Mouse (Mus musculus): ENCODE results near the gene Olfr456. TPM values are rescaled to one million over a fixed set of nuclear protein-coding genes. Genes with fewer than 3 reads are reported as not detected.

Olfr456 gene
- polyA plus RNA-seq, 1 experiment from 2014 or later = not detected

DNA sequence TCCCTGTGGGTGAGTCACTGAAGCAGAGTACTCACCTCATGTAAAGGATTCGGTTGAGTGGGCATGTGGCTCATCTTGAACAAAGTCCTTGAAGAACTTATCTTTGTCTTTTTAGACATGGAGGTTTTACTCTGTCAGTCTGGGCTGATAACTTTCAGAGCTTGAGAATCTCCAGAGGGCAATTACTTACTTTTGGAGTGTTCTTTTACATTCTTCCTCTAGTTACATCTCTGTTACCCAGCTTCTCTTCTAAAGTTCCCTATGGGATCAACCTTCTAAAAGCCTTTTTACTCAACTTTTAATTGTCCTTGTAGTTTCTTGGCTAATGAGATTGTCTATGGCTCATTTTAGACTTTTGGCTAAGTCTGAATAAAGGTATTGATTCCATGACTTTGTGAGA, 21.9 kb downstream of the Olfr456 start, which contains the start of gene Olfr458:
Olfr458 (minus strand) TSS at position 101 of the 400 bp plus-strand sequence.
- Histone ChIP-seq H3K4me1 (ENCODE audit: control insufficient read depth, insufficient read depth, low read length) (no peaks in the 10 kb centered on the region), H3K36me3 (ENCODE audit: control insufficient read depth, insufficient read depth, low read length) (no peaks in the 10 kb centered on the region), H3K27me3 (ENCODE audit: control insufficient read depth, insufficient read depth, low read length) (no peaks in the 10 kb centered on the region), H3K4me2 (ENCODE audit: low read depth, severe bottlenecking) (no peak within 1 kb of the TSS), H3K27ac (replicated peaks; ENCODE audit: low read depth, low read length) (no peak within 1 kb of the TSS), H3K9me3 (ENCODE audit: control insufficient read depth, low read length) (no peaks in the 10 kb centered on the region), H3K4me3 (ENCODE audit: low read depth, low read length) (no peak within 1 kb of the TSS), H3K9ac (ENCODE audit: low read length) (no peak within 1 kb of the TSS)
- no peak for DNase-seq (ENCODE audit: low spot score)
- WGBS = 81% methylated on average over 1 of the region's 1 CpGs
- no peak for ATAC-seq (ENCODE audit: insufficient number of reproducible peaks, low FRiP score, low TSS enrichment, low read depth)

DNA sequence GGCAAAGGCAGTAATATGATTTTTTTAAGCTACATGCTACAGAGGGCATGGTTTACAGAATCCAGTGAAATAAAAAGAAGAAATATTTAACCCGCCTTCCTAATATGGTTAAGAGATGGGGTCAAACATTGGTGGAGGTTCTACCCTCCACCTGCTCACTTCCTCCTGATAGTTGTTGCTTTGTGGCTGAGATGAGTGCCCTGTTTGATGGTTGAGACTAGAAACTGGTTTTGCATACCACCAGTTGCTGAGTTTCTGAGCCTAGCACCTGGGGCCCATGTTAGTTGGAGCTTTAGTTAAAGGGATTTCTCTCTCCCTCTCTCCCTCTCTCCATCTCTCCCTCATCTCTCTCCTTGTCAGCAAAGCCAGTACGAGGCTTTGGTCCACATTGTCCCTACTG, 39.6 kb downstream of the Olfr456 start:
- Histone ChIP-seq H3K36me3 (ENCODE audit: control insufficient read depth, insufficient read depth, low read length) (no peaks in the 10 kb centered on the region), H3K27ac (replicated peaks; ENCODE audit: low read depth, low read length) (no peak overlapping the region), H3K4me2 (ENCODE audit: low read depth, severe bottlenecking) (no peak overlapping the region), H3K4me3 (ENCODE audit: low read depth, low read length) (no peak overlapping the region), H3K9me3 (ENCODE audit: control insufficient read depth, low read length) (no peaks in the 10 kb centered on the region), H3K27me3 (ENCODE audit: control insufficient read depth, insufficient read depth, low read length) (no peaks in the 10 kb centered on the region), H3K9ac (ENCODE audit: low read length) (no peak overlapping the region), H3K4me1 (ENCODE audit: control insufficient read depth, insufficient read depth, low read length) (no peaks in the 10 kb centered on the region)
- no peak for DNase-seq (ENCODE audit: low spot score)
- no peak for ATAC-seq (ENCODE audit: insufficient number of reproducible peaks, low FRiP score, low TSS enrichment, low read depth)
- WGBS = 93% methylated on average over 2 of the region's 2 CpGs

DNA sequence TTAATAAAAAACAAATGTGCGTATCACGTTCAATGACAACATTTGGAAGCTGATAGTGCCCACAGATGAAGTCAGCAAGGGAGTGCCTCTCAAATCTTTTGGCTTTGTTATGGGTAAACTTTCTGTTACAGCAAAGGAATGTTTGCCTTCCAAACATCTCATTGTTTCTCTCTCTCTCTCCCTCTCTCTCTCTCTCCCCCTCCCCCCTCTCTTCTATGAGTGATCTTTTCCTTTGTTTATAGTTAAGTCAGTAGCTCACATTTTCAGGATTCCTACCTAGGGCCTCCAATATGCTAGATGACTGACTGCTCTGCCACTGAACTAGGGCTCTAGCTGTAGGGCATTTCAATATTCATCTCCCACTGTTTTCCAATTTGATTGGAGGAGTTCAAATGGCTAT, 42.5 kb downstream of the Olfr456 start:
- no peaks in the 10 kb centered on the region for H3K9me3 ChIP-seq (ENCODE audit: control insufficient read depth, low read length)
- H3K36me3 ChIP-seq (ENCODE audit: control insufficient read depth, insufficient read depth, low read length) = no peaks in the 10 kb centered on the region
- ATAC-seq (ENCODE audit: insufficient number of reproducible peaks, low FRiP score, low TSS enrichment, low read depth) (no peak), DNase-seq (ENCODE audit: low spot score) (no peak)
- H3K4me2 ChIP-seq (ENCODE audit: low read depth, severe bottlenecking) = no peak overlapping the region
- H3K27ac ChIP-seq (replicated peaks; ENCODE audit: low read depth, low read length) = no peak overlapping the region
- H3K9ac ChIP-seq (ENCODE audit: low read length) = no peak overlapping the region
- no peaks in the 10 kb centered on the region for H3K4me1 ChIP-seq (ENCODE audit: control insufficient read depth, insufficient read depth, low read length)
- no peak overlapping the region for H3K4me3 ChIP-seq (ENCODE audit: low read depth, low read length)
- WGBS = 81% methylated on average over 2 of the region's 2 CpGs
- no peaks in the 10 kb centered on the region for H3K27me3 ChIP-seq (ENCODE audit: control insufficient read depth, insufficient read depth, low read length)

DNA sequence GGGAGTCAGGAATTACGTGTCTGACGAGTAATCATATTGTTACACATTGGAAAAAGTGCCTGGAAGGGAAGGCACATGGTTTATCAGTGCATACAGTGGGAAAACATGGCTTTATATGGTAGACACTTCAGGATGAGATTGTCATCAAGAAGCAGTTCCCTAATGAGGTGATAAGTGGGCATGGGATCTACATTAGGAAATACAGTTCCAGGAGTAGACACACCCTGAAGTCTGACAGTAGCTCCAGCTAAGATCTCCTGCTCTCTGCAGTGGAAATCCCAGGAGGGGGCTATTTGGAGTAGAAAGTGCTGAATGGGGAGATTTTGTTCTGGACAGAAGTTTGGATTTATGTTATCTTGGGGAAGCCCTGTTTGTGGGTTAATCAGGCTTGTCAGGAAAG, 45.6 kb downstream of the Olfr456 start:
- no peak for ATAC-seq (ENCODE audit: insufficient number of reproducible peaks, low FRiP score, low TSS enrichment, low read depth)
- no peak overlapping the region for H3K4me3 ChIP-seq (ENCODE audit: low read depth, low read length)
- H3K9me3 ChIP-seq (ENCODE audit: control insufficient read depth, low read length) = no peaks in the 10 kb centered on the region
- no peaks in the 10 kb centered on the region for H3K27me3 ChIP-seq (ENCODE audit: control insufficient read depth, insufficient read depth, low read length)
- no peak for DNase-seq (ENCODE audit: low spot score)
- 82% methylated on average over 2 of the region's 2 CpGs for WGBS
- H3K4me1 ChIP-seq (ENCODE audit: control insufficient read depth, insufficient read depth, low read length) = no peaks in the 10 kb centered on the region
- H3K4me2 ChIP-seq (ENCODE audit: low read depth, severe bottlenecking) = no peak overlapping the region
- no peak overlapping the region for H3K9ac ChIP-seq (ENCODE audit: low read length)
- no peak overlapping the region for H3K27ac ChIP-seq (replicated peaks; ENCODE audit: low read depth, low read length)
- no peaks in the 10 kb centered on the region for H3K36me3 ChIP-seq (ENCODE audit: control insufficient read depth, insufficient read depth, low read length)

Other genes starting within 250 kb of the Olfr456 start
- gene Gstk1, start 241.3 kb downstream of the Olfr456 start, polyA plus RNA-seq (2014; fragmentation: Nextera tagmentation; extraction: Ambion mirVana) = 21.1 and 22.6 TPM in 2 replicates
- 1.5 TPM in 2 replicates for gene Tmem139, start 225.2 kb downstream of the Olfr456 start, polyA plus RNA-seq (2014; fragmentation: Nextera tagmentation; extraction: Ambion mirVana)
- gene Casp2, start 222.2 kb downstream of the Olfr456 start, polyA plus RNA-seq (2014; fragmentation: Nextera tagmentation; extraction: Ambion mirVana) = 78.3 and 82.6 TPM in 2 replicates
- gene Clcn1, start 200.5 kb downstream of the Olfr456 start, polyA plus RNA-seq (2014; fragmentation: Nextera tagmentation; extraction: Ambion mirVana) = 0.69 and 1.1 TPM in 2 replicates
- gene Fam131b, start 162.6 kb downstream of the Olfr456 start, polyA plus RNA-seq (2014; fragmentation: Nextera tagmentation; extraction: Ambion mirVana) = 0.85 and 0.89 TPM in 2 replicates
- gene Zyx, start 137.6 kb downstream of the Olfr456 start, polyA plus RNA-seq (2014; fragmentation: Nextera tagmentation; extraction: Ambion mirVana) = 97.7 and 101 TPM in 2 replicates
- 2.5 and 4.6 TPM in 2 replicates for gene Epha1, start 113.9 kb downstream of the Olfr456 start, polyA plus RNA-seq (2014; fragmentation: Nextera tagmentation; extraction: Ambion mirVana)
- not detected in 2 replicates for gene Tas2r143, start 87.0 kb downstream of the Olfr456 start, polyA plus RNA-seq (2014; fragmentation: Nextera tagmentation; extraction: Ambion mirVana)
- not detected in 2 replicates for gene Tas2r135, start 81.8 kb downstream of the Olfr456 start, polyA plus RNA-seq (2014; fragmentation: Nextera tagmentation; extraction: Ambion mirVana)
- not detected in 2 replicates for gene Tas2r126, start 52.7 kb downstream of the Olfr456 start, polyA plus RNA-seq (2014; fragmentation: Nextera tagmentation; extraction: Ambion mirVana)
- not detected in 2 replicates for gene Olfr458, start 22.0 kb downstream of the Olfr456 start, polyA plus RNA-seq (2014; fragmentation: Nextera tagmentation; extraction: Ambion mirVana)
- gene Olfr457, start 10.9 kb downstream of the Olfr456 start, polyA plus RNA-seq (2014; fragmentation: Nextera tagmentation; extraction: Ambion mirVana) = not detected in 2 replicates
- not detected in 2 replicates for gene Olfr455, start 60.4 kb upstream of the Olfr456 start, polyA plus RNA-seq (2014; fragmentation: Nextera tagmentation; extraction: Ambion mirVana)
- gene Tcaf3, start 110.5 kb upstream of the Olfr456 start, polyA plus RNA-seq (2014; fragmentation: Nextera tagmentation; extraction: Ambion mirVana) = not detected in 2 replicates
- gene Tcaf2, start 158.0 kb upstream of the Olfr456 start, polyA plus RNA-seq (2014; fragmentation: Nextera tagmentation; extraction: Ambion mirVana) = 1.8 and 3.0 TPM in 2 replicates
- 87.0 and 89.6 TPM in 2 replicates for gene Tcaf1, start 222.9 kb upstream of the Olfr456 start, polyA plus RNA-seq (2014; fragmentation: Nextera tagmentation; extraction: Ambion mirVana)

Measured in limb, embryonic 11.5 days (tissue).